ENCODE assay signal across 9 mouse cellular contexts in genomic region chr1:72718846-72719245, GRCm38 (mm10). TPM values are rescaled to one million over a fixed set of nuclear protein-coding genes. Genes with fewer than 3 reads are reported as not detected.
DNase-seq lines count a peak whose midpoint lies in the region; ATAC-seq and TF ChIP-seq lines count a peak whose summit lies in the region.
"Had no signal": no experiment of that assay in that cellular context is flagged by ENCODE, and none has a peak within 500 bp of the region (broad histone marks: within the 10 kb centered on the region; RNA-seq: fewer than 3 reads in every experiment).

No protein-coding gene starts in this region.

- H3K27me3 ChIP-seq in C2C12 (ENCODE audit: control insufficient read depth, insufficient read depth, insufficient read length) (no peaks in the 10 kb centered on the region), G1E (ENCODE audit: insufficient read depth, low read length) (no peaks in the 10 kb centered on the region)
- no peaks in the 10 kb centered on the region for H3K27me3 ChIP-seq in liver, postnatal 0 days (ENCODE audit: insufficient read depth, low read length)

- WGBS in liver, postnatal 0 days (ENCODE audit: insufficient replicate concordance): 28% methylated on average over 5 of the region's 5 CpGs
- WGBS in olfactory bulb, adult 2 months: 31% methylated on average over 5 of the region's 5 CpGs

- no peak for TF ChIP-seq EP300 in liver, postnatal 0 days (IDR thresholded peaks at IDR 0.05; ENCODE audit: low read depth)

- no peak overlapping the region for H3K4me2 ChIP-seq in liver, postnatal 0 days (ENCODE audit: low read depth, low read length)

- H3K27ac ChIP-seq in liver, postnatal 0 days (ENCODE audit: low read depth): no peak overlapping the region
- no peak overlapping the region for H3K27ac ChIP-seq in olfactory bulb, adult 2 months (ENCODE audit: insufficient read depth, low read depth, low read length)

- H3K9ac ChIP-seq in liver, postnatal 0 days (replicated peaks): no peak overlapping the region

- peaks cover 24% of the 10 kb centered on the region for H3K4me1 ChIP-seq in G1E (ENCODE audit: insufficient read depth, low read depth, low read length)
- peaks cover 3% of the 10 kb centered on the region; the same call in 1 of the 2 replicates for H3K4me1 ChIP-seq in liver, postnatal 0 days (ENCODE audit: insufficient read depth)
- H3K4me1 ChIP-seq in olfactory bulb, adult 2 months (ENCODE audit: control insufficient read depth, insufficient read depth, low read length): peaks cover 7% of the 10 kb centered on the region

- peaks cover 19% of the 10 kb centered on the region for H3K36me3 ChIP-seq in C2C12 (ENCODE audit: control insufficient read depth, insufficient read depth)
- peaks cover 57% of the 10 kb centered on the region for H3K36me3 ChIP-seq in G1E (replicated peaks)
- H3K36me3 ChIP-seq in liver, postnatal 0 days (replicated peaks; ENCODE audit: insufficient read depth, low read length): peaks cover 16% of the 10 kb centered on the region

- peak; percentile 70 for TF ChIP-seq CTCF in C2C12 (IDR thresholded peaks at IDR 0.05; ENCODE audit: control insufficient read depth, insufficient read depth, insufficient read length)
- peak; percentile 92 for TF ChIP-seq CTCF in G1E (IDR thresholded peaks at IDR 0.05; ENCODE audit: low read depth, low read length)
- TF ChIP-seq CTCF in liver, postnatal 0 days (IDR thresholded peaks at IDR 0.05; ENCODE audit: low read depth): peak; percentile 89
- TF ChIP-seq CTCF in olfactory bulb, adult 2 months (IDR thresholded peaks at IDR 0.05; ENCODE audit: insufficient read depth, low read depth, low read length): peak; percentile 34; the same call in 1 of the 2 replicates

- DNase-seq in G1E (ENCODE audit: low spot score): peak; percentile 83
- peak; percentile 82 to 86 for DNase-seq in cerebellum, postnatal 10 days
- peak; percentile 63 to 64 for DNase-seq in frontal cortex, postnatal 36 days (ENCODE audit: low spot score in 2 of 2)
- DNase-seq in kidney, postnatal 10 days: peak; percentile 81
- DNase-seq in liver, postnatal 0 days: peak; percentile 79
- peak; percentile 36 for DNase-seq in urinary bladder, adult 2 months (ENCODE audit: low spot score)

- no peaks in the 10 kb centered on the region for H3K9me3 ChIP-seq in G1E (replicated peaks)
- no peaks in the 10 kb centered on the region for H3K9me3 ChIP-seq in liver, postnatal 0 days (ENCODE audit: low read length)

- H3K79me2 ChIP-seq in C2C12 (ENCODE audit: control insufficient read depth, insufficient read depth): peaks cover 11% of the 10 kb centered on the region

- H3ac ChIP-seq in C2C12 (ENCODE audit: control insufficient read depth, insufficient read length, low read depth): no peak overlapping the region

- ATAC-seq in G1E (ENCODE audit: extremely low read depth, insufficient number of reproducible peaks, low FRiP score, poor library complexity, severe bottlenecking): peak; percentile 54
- ATAC-seq in liver, postnatal 0 days: peak; percentile 76

- no peak for TF ChIP-seq POLR2A in olfactory bulb, adult 2 months (IDR thresholded peaks at IDR 0.05; ENCODE audit: insufficient read depth, low read depth, low read length)

- H3K4me3 ChIP-seq in C2C12 (ENCODE audit: insufficient read depth, poor library complexity, severe bottlenecking) (no peak overlapping the region), G1E (ENCODE audit: low read depth, low read length) (no peak overlapping the region)
- no peak overlapping the region for H3K4me3 ChIP-seq in liver, postnatal 0 days (ENCODE audit: low read depth, low read length)
- no peak overlapping the region for H3K4me3 ChIP-seq in olfactory bulb, adult 2 months (ENCODE audit: insufficient read depth, low read depth, low read length)

- H3K79me3 ChIP-seq in C2C12 (ENCODE audit: low read depth): peaks cover 1% of the 10 kb centered on the region

TF ChIP-seq in C2C12, 6 proteins besides CTCF, POLR2A, EP300 and RAD21:
- TF ChIP-seq MAX (IDR thresholded peaks at IDR 0.05): no peak
- no peak for TF ChIP-seq MYOD1 (IDR thresholded peaks at IDR 0.05; ENCODE audit: control insufficient read depth, insufficient read length, low read depth)
- no peak for TF ChIP-seq CEBPB (IDR thresholded peaks at IDR 0.05; ENCODE audit: low read depth)
- TF ChIP-seq USF1 (IDR thresholded peaks at IDR 0.05; ENCODE audit: low read depth): no peak
- no peak for TF ChIP-seq FOSL1 (IDR thresholded peaks at IDR 0.05; ENCODE audit: insufficient read depth, low read length, poor library complexity, severe bottlenecking)
- no peak for TF ChIP-seq MYOG (IDR thresholded peaks at IDR 0.05; ENCODE audit: control insufficient read depth, extremely low read depth, insufficient read length)
TF ChIP-seq in C2C12: peak in this region for 0.

RNA-seq across cellular contexts. Expression of gene Rpl37a, which starts 7.8 kb away (rescaled TPM):
- polyA plus RNA-seq in C2C12 (2012; fragmentation: generic; extraction: Trizol): 3,206 TPM
- 292 and 302 TPM in 2 replicates for total RNA-seq in G1E (2014; fragmentation: Nextera tagmentation)
- total RNA-seq in G1E (2017): 1,269 and 1,321 TPM in 2 replicates
- 154 and 162 TPM in 2 replicates for polyA plus RNA-seq in G1E (2012)
- 1,210 and 1,257 TPM in 2 replicates for polyA plus RNA-seq in liver, postnatal 0 days (2015; fragmentation: Nextera tagmentation; extraction: Ambion mirVana)
- polyA plus RNA-seq in olfactory bulb, adult 2 months (2012; ENCODE audit: insufficient read depth, insufficient read length, low replicate concordance, missing spikeins): not detected in 2 replicates
- polyA plus RNA-seq in urinary bladder, adult 2 months (2012; rRNA removed): 1,766 and 1,999 TPM in 2 replicates

RNA-seq across cellular contexts. Expression of gene Ankar, which starts 18.5 kb away (rescaled TPM):
- not detected for polyA plus RNA-seq in C2C12 (2012; fragmentation: generic; extraction: Trizol)
- total RNA-seq in G1E (2014; fragmentation: Nextera tagmentation): not detected in 2 replicates
- total RNA-seq in G1E (2017): under 0.01 and 0.05 TPM in 2 replicates
- not detected in 2 replicates for polyA plus RNA-seq in G1E (2012)
- not detected in 2 replicates for polyA plus RNA-seq in liver, postnatal 0 days (2015; fragmentation: Nextera tagmentation; extraction: Ambion mirVana)
- not detected in 2 replicates for polyA plus RNA-seq in olfactory bulb, adult 2 months (2012; ENCODE audit: insufficient read depth, insufficient read length, low replicate concordance, missing spikeins)
- not detected in 2 replicates for polyA plus RNA-seq in urinary bladder, adult 2 months (2012; rRNA removed)
- total RNA-seq: layer of hippocampus, postnatal 14 days had no signal

Comparison
In these comparisons a context has a peak if more than half of its experiments do, and no peak if none do; other contexts are left out.
1. CTCF ChIP-seq: peak in every context shown above with its lines; median percentile 92 in G1E; 89 in liver, postnatal 0 days; 70 in C2C12; 34 in olfactory bulb, adult 2 months.